Mouse (Mus musculus) C2C12 (cell line): ENCODE data around the gene Usp38.

Experiments used
- CTCF ChIP-seq: IDR thresholded peaks from one replicate; pipeline ENCODE4 v1.5.1; 2011; ENCODE audit not compliant: control insufficient read depth, insufficient read depth, insufficient read length
- USF1 ChIP-seq: IDR thresholded peaks from one replicate; pipeline ENCODE4 v1.6.1; 2011; ENCODE audit warnings: low read depth, mild to moderate bottlenecking, control low read depth, moderate library complexity

DNA sequence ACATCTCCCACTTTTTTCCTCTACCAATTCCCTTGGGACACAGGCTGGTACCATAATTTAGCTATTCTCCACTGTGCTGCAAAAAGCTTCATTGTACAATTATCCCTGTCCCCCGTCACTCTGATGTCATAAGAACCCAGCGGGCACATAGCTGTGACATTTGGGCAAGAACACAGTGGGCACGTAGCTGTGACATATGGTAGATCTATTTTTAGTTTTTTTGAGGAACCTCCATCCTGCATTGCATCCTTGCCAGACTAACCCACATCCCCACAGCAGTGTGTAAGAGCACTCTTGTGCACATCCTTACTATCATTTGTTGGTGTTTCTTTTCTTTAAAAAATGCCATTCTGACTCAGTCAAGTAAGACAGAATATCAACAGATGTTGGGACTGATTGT, 71.0 kb downstream of the Usp38 start:
- TF ChIP-seq USF1, result no peak
- no peak for TF ChIP-seq CTCF
